Mouse (Mus musculus): ENCODE measurements around the gene Insl6. TPM values are rescaled to one million over a fixed set of nuclear protein-coding genes. Genes with fewer than 3 reads are reported as not detected.

The Insl6 gene
- total and polyA plus RNA-seq, 3 experiments, result 2.2 to 9.9 TPM; not detected in 1

GRCm38 (mm10) chr19:29276414-29276813 lies 48.7 kb downstream of the Insl6 start (continued):
- TF ChIP-seq TBP (IDR thresholded peaks at IDR 0.05; ENCODE audit: low read depth, low read length), result 0 out of 2 replicates have a peak, but pooled peaks have one; percentile 18
- no peak for TF ChIP-seq MAX (IDR thresholded peaks at IDR 0.05; ENCODE audit: low read length)
- no peak for TF ChIP-seq E2F4 (IDR thresholded peaks at IDR 0.05; ENCODE audit: borderline replicate concordance, low read depth, low read length)
- no peak for TF ChIP-seq ZKSCAN1 (IDR thresholded peaks at IDR 0.05; ENCODE audit: low read depth, low read length)
- no peak for TF ChIP-seq EP300 (IDR thresholded peaks at IDR 0.05; ENCODE audit: low read depth in 1 of 2, low read length in 2 of 2)
- TF ChIP-seq KAT2A (conservative IDR thresholded peaks at IDR 0.05; ENCODE audit: low read depth, low read length), result no peak
- no peak for TF ChIP-seq ETS1 (IDR thresholded peaks at IDR 0.05; ENCODE audit: low read depth, low read length)

GRCm38 (mm10) chr19:29272011-29272809 lies 52.9 kb downstream of the Insl6 start:
- H3K9me3 ChIP-seq (replicated peaks; ENCODE audit: insufficient read depth, low read length), result no peaks in the 10 kb centered on the region
- peak; percentile 82 for DNase-seq (ENCODE audit: low read depth, low spot score)
- TF ChIP-seq POLR2AphosphoS5 (IDR thresholded peaks at IDR 0.05; ENCODE audit: borderline replicate concordance, low read depth, low read length) (no peak), ELF1 (IDR thresholded peaks at IDR 0.05; ENCODE audit: low read depth, low read length) (0 out of 2 replicates have a peak, but pooled peaks have one; percentile 12), POLR2AphosphoS2 (IDR thresholded peaks at IDR 0.05; ENCODE audit: low read length) (no peak), TBP (IDR thresholded peaks at IDR 0.05; ENCODE audit: low read depth, low read length) (0 out of 2 replicates have a peak, but pooled peaks have one; percentile 30), ZMIZ1 (IDR thresholded peaks at IDR 0.05; ENCODE audit: low read depth, low read length) (no peak), ZKSCAN1 (IDR thresholded peaks at IDR 0.05; ENCODE audit: low read depth, low read length) (peak; percentile 41; the same call in 1 of the 2 replicates), MXI1 (IDR thresholded peaks at IDR 0.05; ENCODE audit: low read depth, low read length) (0 out of 2 replicates have a peak, but pooled peaks have one; percentile 55), TCF12 (IDR thresholded peaks at IDR 0.05; ENCODE audit: low read depth, low read length) (0 out of 2 replicates have a peak, but pooled peaks have one; percentile 18), BHLHE40 (IDR thresholded peaks at IDR 0.05; ENCODE audit: borderline replicate concordance, low read depth, low read length) (no peak), JUND (IDR thresholded peaks at IDR 0.05; ENCODE audit: low read depth, low read length) (0 out of 2 replicates have a peak, but pooled peaks have one; percentile 15), CTCF (IDR thresholded peaks at IDR 0.05 in 2 of 3, conservative IDR thresholded peaks at IDR 0.05 in 1 of 3; ENCODE audit: control insufficient read depth in 1 of 3, insufficient read depth in 1 of 3, low read depth in 2 of 3, low read length in 3 of 3, poor library complexity in 1 of 3, severe bottlenecking in 1 of 3) (peak; percentile 42 to 84 (median 49)), GATA1 (IDR thresholded peaks at IDR 0.05; ENCODE audit: low read depth, low read length) (no peak), SMC3 (IDR thresholded peaks at IDR 0.05; ENCODE audit: low read depth, low read length) (peak; percentile 89), E2F4 (IDR thresholded peaks at IDR 0.05; ENCODE audit: borderline replicate concordance, low read depth, low read length) (no peak), EP300 (IDR thresholded peaks at IDR 0.05; ENCODE audit: low read depth in 1 of 2, low read length in 2 of 2) (no peak), MYB (IDR thresholded peaks at IDR 0.05; ENCODE audit: low read depth, low read length) (no peak), ZC3H11A (IDR thresholded peaks at IDR 0.05; ENCODE audit: low read depth, low read length) (peak; percentile 73), MAZ (IDR thresholded peaks at IDR 0.05; ENCODE audit: low read depth, low read length) (peak; percentile 59; the same call in 1 of the 2 replicates), SIN3A (IDR thresholded peaks at IDR 0.05; ENCODE audit: low read length) (no peak), CHD1 (IDR thresholded peaks at IDR 0.05; ENCODE audit: low read depth, low read length) (no peak), RAD21 (IDR thresholded peaks at IDR 0.05; ENCODE audit: low read depth, low read length) (peak; percentile 77), NELFE (IDR thresholded peaks at IDR 0.05; ENCODE audit: low read depth, low read length) (no peak), UBTF (IDR thresholded peaks at IDR 0.05; ENCODE audit: borderline replicate concordance, insufficient read depth, low read depth, low read length) (no peak), RCOR1 (IDR thresholded peaks at IDR 0.05; ENCODE audit: low read depth, low read length) (no peak), MEF2A (IDR thresholded peaks at IDR 0.05; ENCODE audit: extremely low read depth, insufficient replicate concordance, low read depth, low read length, poor library complexity, severe bottlenecking) (no peak), ZNF384 (IDR thresholded peaks at IDR 0.05; ENCODE audit: low read depth, low read length) (peak; percentile 85; the same call in 1 of the 2 replicates), MAFK (IDR thresholded peaks at IDR 0.05; ENCODE audit: borderline replicate concordance, low read depth, low read length) (no peak), HCFC1 (IDR thresholded peaks at IDR 0.05; ENCODE audit: low read depth, low read length) (0 out of 2 replicates have a peak, but pooled peaks have one; percentile 29)
- H3K4me3 ChIP-seq (ENCODE audit: control insufficient read depth in 1 of 2, insufficient read depth in 1 of 2, low read depth in 2 of 2, low read length in 2 of 2), result no peak overlapping the region
- peak overlapping the region; percentile 15; the same call in 1 of the 2 replicates for H3K27ac ChIP-seq (ENCODE audit: control insufficient read depth, low read depth, low read length)
- H3K27me3 ChIP-seq (ENCODE audit: control insufficient read depth in 1 of 2, insufficient read depth in 2 of 2, low read length in 2 of 2), result no peaks in the 10 kb centered on the region
- H3K79me2 ChIP-seq (ENCODE audit: control insufficient read depth, insufficient read depth, low read length, poor library complexity), result no peaks in the 10 kb centered on the region
- peaks cover 15 to 27% of the 10 kb centered on the region in 2 experiments for H3K36me3 ChIP-seq (ENCODE audit: control insufficient read depth in 1 of 2, insufficient read depth in 2 of 2, low read length in 2 of 2)
- no peak overlapping the region for H3K9ac ChIP-seq (ENCODE audit: control insufficient read depth, low read depth, low read length, poor library complexity, severe bottlenecking)
- peaks cover 15 to 31% of the 10 kb centered on the region in 2 experiments for H3K4me1 ChIP-seq (ENCODE audit: control insufficient read depth in 1 of 2, insufficient read depth in 2 of 2, low read length in 2 of 2)
